Mouse (Mus musculus): ENCODE results near the gene Cer1.

DNA sequence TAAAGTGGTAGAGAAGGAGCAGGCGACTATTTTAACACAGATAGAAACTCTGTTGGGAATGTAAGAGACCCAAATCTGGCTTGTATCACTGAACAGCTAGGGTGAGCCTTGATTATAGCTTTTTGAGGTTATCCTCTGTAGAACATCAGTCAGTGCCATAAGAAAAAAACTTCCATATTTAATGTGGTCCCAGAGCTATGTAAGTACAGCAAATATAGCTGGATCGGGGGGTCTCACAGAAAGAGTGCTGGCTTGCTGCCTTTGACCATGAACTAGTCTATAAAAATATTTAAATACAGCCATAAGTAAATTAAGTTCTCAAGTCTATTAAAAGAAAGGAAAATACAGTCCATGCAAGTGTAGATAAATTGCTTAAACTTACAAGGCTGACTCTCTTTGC, 4.7 kb downstream of the Cer1 start:
- no peak for TF ChIP-seq EP300 (IDR thresholded peaks at IDR 0.05)
- no peak for TF ChIP-seq CTCF (IDR thresholded peaks at IDR 0.05)

Measured in lung, postnatal 0 days (tissue).